In genomic region chr9:22654726-22655393, GRCm38 (mm10) we compare ENCODE assay signal across 23 mouse cellular contexts.
DNase-seq lines count a peak whose midpoint lies in the region; ATAC-seq and TF ChIP-seq lines count a peak whose summit lies in the region.
"Had no signal": no experiment of that assay in that cellular context is flagged by ENCODE, and none has a peak within 500 bp of the region (broad histone marks: within the 10 kb centered on the region; RNA-seq: fewer than 3 reads in every experiment).

No protein-coding gene starts in this region.

- H3K27me3 ChIP-seq in spleen, adult 2 months (ENCODE audit: control insufficient read depth, insufficient read depth, low read length), result no peaks in the 10 kb centered on the region
- no peaks in the 10 kb centered on the region for H3K27me3 ChIP-seq in liver, embryonic 12.5 days (replicated peaks)
- H3K27me3 ChIP-seq: embryonic facial prominence, embryonic 15.5 days; hindbrain, embryonic 13.5 days; intestine, embryonic 15.5 days had no signal

- no peaks in the 10 kb centered on the region for H3K36me3 ChIP-seq in spleen, adult 2 months (ENCODE audit: control insufficient read depth, insufficient read depth, low read length)
- no peaks in the 10 kb centered on the region for H3K36me3 ChIP-seq in liver, embryonic 12.5 days
- H3K36me3 ChIP-seq: embryonic facial prominence, embryonic 15.5 days; forebrain, embryonic 10.5 days; G1E; hindbrain, embryonic 13.5 days; intestine, embryonic 15.5 days had no signal

- 32% methylated on average over 11 of the region's 11 CpGs for WGBS in spleen, adult 2 months
- 64% methylated on average over 11 of the region's 11 CpGs for WGBS in liver, embryonic 12.5 days (ENCODE audit: insufficient replicate concordance)

- H3K4me2 ChIP-seq in liver, embryonic 12.5 days, result no peak overlapping the region
- H3K4me2 ChIP-seq: embryonic facial prominence, embryonic 15.5 days; hindbrain, embryonic 13.5 days; intestine, embryonic 15.5 days had no signal

- peak overlapping the region; percentile 43 for H3K27ac ChIP-seq in spleen, adult 2 months (ENCODE audit: insufficient read depth, low read length)
- no peak overlapping the region for H3K27ac ChIP-seq in liver, embryonic 12.5 days
- H3K27ac ChIP-seq: embryonic facial prominence, embryonic 15.5 days; forebrain, embryonic 10.5 days; hindbrain, embryonic 13.5 days; hindbrain, postnatal 0 days; intestine, embryonic 15.5 days had no signal

- peak overlapping the region; percentile 32 for H3K4me3 ChIP-seq in spleen, adult 2 months (ENCODE audit: extremely low read depth, insufficient read depth, insufficient read length)
- H3K4me3 ChIP-seq in liver, embryonic 12.5 days, result no peak overlapping the region
- H3K4me3 ChIP-seq: embryonic facial prominence, embryonic 15.5 days; erythroblast, embryonic 14.5 days; forebrain, embryonic 10.5 days; hindbrain, embryonic 13.5 days; intestine, embryonic 15.5 days had no signal

- H3K9me3 ChIP-seq in liver, embryonic 12.5 days (replicated peaks), result no peaks in the 10 kb centered on the region; the same call in 1 of the 2 replicates
- H3K9me3 ChIP-seq: embryonic facial prominence, embryonic 15.5 days; forebrain, embryonic 10.5 days; G1E; hindbrain, embryonic 13.5 days; intestine, embryonic 15.5 days had no signal

- peaks cover 22% of the 10 kb centered on the region; the same call in 1 of the 2 replicates for H3K4me1 ChIP-seq in spleen, adult 2 months (ENCODE audit: control insufficient read depth, insufficient read depth, insufficient read length)
- no peaks in the 10 kb centered on the region for H3K4me1 ChIP-seq in liver, embryonic 12.5 days
- H3K4me1 ChIP-seq: embryonic facial prominence, embryonic 15.5 days; hindbrain, embryonic 13.5 days; intestine, embryonic 15.5 days had no signal

- TF ChIP-seq POLR2A in spleen, adult 2 months (IDR thresholded peaks at IDR 0.05; ENCODE audit: low read depth, low read length), result no peak

- ATAC-seq in liver, embryonic 12.5 days, result no peak
- ATAC-seq: activated CD4-positive, CD25-positive, alpha-beta regulatory T cell, adult 4 months; forebrain, embryonic 14.5 days; hindbrain, postnatal 0 days; intestine, embryonic 15.5 days had no signal

- intact Hi-C loops in gastrocnemius, postnatal 36 days (cut with DNase I), result no loop called here

- DNase-seq in spleen, adult 2 months (ENCODE audit: low read depth in 1 of 2, low spot score in 2 of 2), result no peak
- DNase-seq in spleen, postnatal 10 days (ENCODE audit: low spot score in 2 of 2), result no peak
- DNase-seq in CD4-positive helper T cell, adult 2 months (ENCODE audit: low read depth, low spot score), result peak; percentile 28
- peak; percentile 27 for DNase-seq in brain, adult 2 months (ENCODE audit: low read depth, low spot score)
- peak; percentile 68 for DNase-seq in retina, postnatal 1 day
- DNase-seq in gastrocnemius, postnatal 36 days, result no peak
- DNase-seq in frontal cortex, postnatal 14 days (ENCODE audit: low spot score in 2 of 2), result no peak
- DNase-seq: adrenal gland, postnatal 14 days; cerebellum, adult 18-20 months; cerebellum, postnatal 10 days; gastrocnemius, postnatal 10 days; heart, postnatal 10 days; kidney, adult 18-20 months had no signal

- no peak for TF ChIP-seq CTCF in spleen, adult 2 months (IDR thresholded peaks at IDR 0.05; ENCODE audit: extremely low read depth, insufficient read depth, insufficient read length, insufficient replicate concordance)

- H3K9ac ChIP-seq in liver, embryonic 12.5 days, result no peak overlapping the region
- H3K9ac ChIP-seq: embryonic facial prominence, embryonic 15.5 days; hindbrain, embryonic 13.5 days; intestine, embryonic 15.5 days had no signal

Comparison
In these comparisons a context has a peak if more than half of its experiments do, and no peak if none do; other contexts are left out.
1. DNase-seq: peak in CD4-positive helper T cell, adult 2 months (single experiment), brain, adult 2 months (single experiment) and retina, postnatal 1 day (single experiment); none in spleen, adult 2 months (0 of 2), spleen, postnatal 10 days (0 of 2), gastrocnemius, postnatal 36 days (0 of 2) and frontal cortex, postnatal 14 days (0 of 2).